Mouse (Mus musculus) E14TG2a.4 (cell line): ENCODE data around the gene E2f2.

Experiments
- H3K27me3 ChIP-seq: 2 replicates; pipeline ENCODE4 v1.6.1; 2014; ENCODE audit warnings: low read length, control low read depth; ENCODE audit not compliant: insufficient read depth
- H3K36me3 ChIP-seq: 2 replicates; pipeline ENCODE4 v1.6.1; 2014; ENCODE audit warnings: low read length, control low read depth; ENCODE audit not compliant: insufficient read depth
- H3K4me1 ChIP-seq: replicated peaks from 2 replicates; pipeline ENCODE4 v1.6.1; 2014; ENCODE audit warnings: low read depth, low read length, control low read depth
- H3K4me3 ChIP-seq: replicated peaks from 2 replicates; pipeline ENCODE4 v1.5.1; 2014; ENCODE audit warnings: mild to moderate bottlenecking, low read length
- H3K9me3 ChIP-seq: 2 replicates; pipeline ENCODE4 v1.6.1; 2014; ENCODE audit warnings: low read length, control low read depth
- CTCF ChIP-seq: conservative IDR thresholded peaks from 2 replicates; pipeline ENCODE4 v1.5.1; 2014; ENCODE audit warnings: low read length
- NANOG ChIP-seq: IDR thresholded peaks from 2 replicates; pipeline ENCODE4 v1.6.1; 2014; ENCODE audit warnings: borderline replicate concordance, low read length, mixed read lengths
- POU5F1 ChIP-seq: IDR thresholded peaks from 2 replicates; pipeline ENCODE4 v1.6.1; 2014; ENCODE audit warnings: low read length, borderline replicate concordance

The E2f2 gene

GRCm38 (mm10) chr4:136198846-136199245, 26.7 kb downstream of the E2f2 start:
- Histone ChIP-seq H3K4me1 (peaks cover 66% of the 10 kb centered on the region), H3K36me3 (peaks cover 13% of the 10 kb centered on the region), H3K27me3 (no peaks in the 10 kb centered on the region), H3K9me3 (no peaks in the 10 kb centered on the region), H3K4me3 (no peak overlapping the region)
- TF ChIP-seq NANOG (peak; percentile 74), POU5F1 (no peak)

DNA sequence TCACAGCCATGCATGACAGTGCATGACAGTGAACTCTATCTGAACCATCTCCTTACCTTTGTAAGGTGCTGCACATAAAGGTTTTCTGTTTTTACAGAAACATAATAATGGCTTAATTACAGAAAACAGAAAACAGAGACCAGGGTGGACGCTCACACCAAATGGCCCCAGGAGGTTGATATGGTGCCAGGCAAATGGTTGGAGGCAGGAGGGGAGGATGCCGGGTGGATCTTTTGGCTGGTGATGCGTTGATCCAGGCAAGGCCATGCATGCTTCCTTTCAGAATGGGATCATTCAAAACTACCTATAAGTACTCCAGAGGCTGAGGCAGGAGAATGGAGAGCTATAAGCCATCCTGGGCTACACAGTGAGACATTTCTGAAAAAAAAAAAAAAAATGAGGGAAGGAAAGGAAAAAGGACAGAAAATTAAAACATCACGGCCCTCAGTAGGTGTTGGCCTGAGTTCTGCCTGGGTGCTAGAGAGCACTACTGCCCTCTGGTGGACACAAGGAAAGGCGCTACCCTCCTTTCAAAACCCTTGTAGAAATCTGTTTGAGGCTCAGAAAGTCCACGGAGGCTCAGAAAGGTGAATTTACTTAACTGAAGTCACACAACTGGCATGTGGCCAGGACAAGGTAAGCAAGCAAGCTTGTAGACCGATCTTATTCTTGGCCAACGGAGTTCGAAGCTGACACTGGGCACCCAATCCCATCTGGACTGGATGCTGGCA, 27.5 kb downstream of the E2f2 start:
- Histone ChIP-seq H3K36me3 (peaks cover 5% of the 10 kb centered on the region; the same call in 1 of the 2 replicates), H3K4me3 (no peak overlapping the region), H3K9me3 (no peaks in the 10 kb centered on the region), H3K27me3 (no peaks in the 10 kb centered on the region), H3K4me1 (peaks cover 58% of the 10 kb centered on the region)
- TF ChIP-seq CTCF (peak; percentile 48), NANOG (no peak), POU5F1 (no peak)

GRCm38 (mm10) chr4:136202509-136202908, 30.3 kb downstream of the E2f2 start:
- H3K36me3 ChIP-seq, result no peaks in the 10 kb centered on the region
- no peaks in the 10 kb centered on the region for H3K27me3 ChIP-seq
- TF ChIP-seq CTCF (peak; percentile 75), NANOG (no peak)
- H3K9me3 ChIP-seq, result no peaks in the 10 kb centered on the region
- peaks cover 49% of the 10 kb centered on the region for H3K4me1 ChIP-seq
- H3K4me3 ChIP-seq, result no peak overlapping the region

DNA sequence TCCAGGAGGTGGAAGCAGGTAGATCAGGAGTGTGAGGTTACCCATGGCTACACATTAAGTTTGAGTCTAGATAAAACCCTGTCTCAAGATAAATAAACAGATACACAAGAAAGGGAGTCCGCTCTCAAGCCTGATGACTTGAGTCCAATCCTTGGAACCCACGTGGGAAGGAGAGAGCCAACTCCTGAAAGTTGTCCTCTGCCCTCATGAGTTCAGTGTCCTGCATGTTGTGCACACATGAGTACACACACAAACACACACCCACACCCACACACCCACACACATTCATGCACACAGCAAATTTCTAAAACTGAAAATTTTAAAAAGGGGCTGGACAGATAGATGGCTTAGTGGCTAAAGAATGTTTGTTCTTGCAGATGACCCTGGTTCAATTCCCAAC, 32.6 kb downstream of the E2f2 start:
- Histone ChIP-seq H3K9me3 (no peaks in the 10 kb centered on the region), H3K27me3 (no peaks in the 10 kb centered on the region), H3K4me1 (peaks cover 48% of the 10 kb centered on the region), H3K4me3 (no peak overlapping the region), H3K36me3 (peaks cover 6% of the 10 kb centered on the region; the same call in 1 of the 2 replicates)
- TF ChIP-seq CTCF (no peak), POU5F1 (no peak), NANOG (no peak)

DNA sequence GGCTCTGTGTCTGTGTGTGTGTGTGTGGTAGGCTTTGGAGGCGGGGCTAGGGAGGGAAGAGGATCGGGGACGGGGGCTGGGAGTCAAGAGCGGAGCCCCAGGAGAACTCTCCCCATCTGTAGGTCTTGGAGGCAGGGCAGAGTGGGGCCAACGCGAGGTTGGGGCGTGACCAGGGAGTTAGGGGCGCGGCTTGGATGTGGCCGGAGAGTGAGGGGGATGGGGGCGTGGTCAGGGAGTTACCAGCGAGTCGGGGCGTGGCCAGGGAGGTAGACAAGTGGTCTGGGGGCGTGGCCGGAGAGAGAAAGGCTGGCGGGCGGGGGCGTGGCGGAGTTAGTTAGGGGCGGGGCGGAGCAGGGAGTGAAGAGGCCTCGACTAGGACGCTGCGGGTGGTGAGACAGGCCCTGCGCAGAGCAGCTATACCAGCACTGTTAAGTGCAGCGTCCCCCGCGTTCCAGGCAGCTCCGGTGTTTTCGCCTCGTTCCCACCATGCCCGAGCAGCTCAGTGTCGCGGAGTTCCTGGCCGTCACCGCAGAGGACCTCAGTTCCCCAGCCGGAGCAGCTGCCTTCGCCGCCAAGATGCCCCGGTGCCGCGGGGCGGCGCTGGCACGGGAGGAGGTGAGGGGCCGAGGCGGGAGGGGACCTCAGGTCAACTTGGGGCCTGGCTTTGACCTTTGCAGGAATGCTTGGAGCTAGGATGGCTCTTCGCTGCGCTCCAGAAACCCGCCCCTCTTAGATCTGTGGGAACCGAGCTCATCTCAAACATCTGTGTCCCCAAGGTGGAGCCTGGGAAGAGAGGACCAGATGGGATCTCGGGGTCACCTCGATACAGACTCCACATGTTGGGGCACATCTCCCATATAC, 34.1 kb downstream of the E2f2 start, which contains the start of gene Asap3:
Asap3 (plus strand) TSS at position 333 of the 861 bp plus-strand sequence.
- Histone ChIP-seq H3K36me3 (peaks cover 14% of the 10 kb centered on the region; the same call in 1 of the 2 replicates), H3K9me3 (no peaks in the 10 kb centered on the region), H3K4me3 (peak within 1 kb of the TSS; percentile 82), H3K4me1 (peaks cover 38% of the 10 kb centered on the region), H3K27me3 (no peaks in the 10 kb centered on the region)
- TF ChIP-seq POU5F1 (no peak), CTCF (no peak), NANOG (no peak)

- Histone ChIP-seq H3K27me3 (no peaks in the 10 kb centered on the region), H3K4me1 (peaks cover 38% of the 10 kb centered on the region), H3K9me3 (no peaks in the 10 kb centered on the region), H3K36me3 (peaks cover 15% of the 10 kb centered on the region; the same call in 1 of the 2 replicates), H3K4me3 (peak overlapping the region; percentile 82)
- no peak for TF ChIP-seq POU5F1
- TF ChIP-seq NANOG, result no peak
- no peak for TF ChIP-seq CTCF
Measured at GRCm38 (mm10) chr4:136206943-136207342, 34.7 kb downstream of the E2f2 start.

DNA sequence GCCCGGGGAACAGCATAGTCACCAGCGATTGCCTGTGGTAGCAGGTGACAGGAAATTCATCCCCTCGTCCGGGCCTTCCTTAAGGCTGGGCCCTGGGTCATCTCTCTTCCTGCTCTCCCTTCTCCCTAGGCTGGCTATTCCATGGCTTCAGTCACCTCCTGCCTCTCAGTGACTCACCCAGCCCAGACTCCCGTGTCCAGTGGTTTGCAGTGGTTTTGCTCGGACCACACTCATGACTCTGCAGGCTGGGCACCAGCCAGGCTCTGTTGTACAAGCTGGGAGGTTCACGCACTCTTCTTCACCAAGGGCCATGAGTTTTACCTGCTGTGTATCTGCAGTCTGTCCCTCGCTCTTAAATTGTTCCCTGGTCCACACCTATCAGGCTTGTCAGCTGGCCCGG, 38.7 kb downstream of the E2f2 start:
- TF ChIP-seq NANOG, result no peak
- TF ChIP-seq POU5F1, result no peak
- TF ChIP-seq CTCF, result no peak
- Histone ChIP-seq H3K9me3 (no peaks in the 10 kb centered on the region), H3K36me3 (peaks cover 27% of the 10 kb centered on the region), H3K4me1 (peaks cover 27% of the 10 kb centered on the region), H3K27me3 (no peaks in the 10 kb centered on the region), H3K4me3 (no peak overlapping the region)

- peaks cover 9% of the 10 kb centered on the region; the same call in 1 of the 2 replicates for H3K27me3 ChIP-seq
- no peak overlapping the region for H3K4me3 ChIP-seq
- peaks cover 19% of the 10 kb centered on the region for H3K4me1 ChIP-seq
- no peaks in the 10 kb centered on the region for H3K9me3 ChIP-seq
- H3K36me3 ChIP-seq, result peaks cover 27% of the 10 kb centered on the region
- TF ChIP-seq CTCF (no peak), POU5F1 (no peak), NANOG (no peak)
Measured at GRCm38 (mm10) chr4:136213629-136214028, 41.4 kb downstream of the E2f2 start.
